Mouse (Mus musculus): ENCODE data around the gene Pex7. TPM values are rescaled to one million over a fixed set of nuclear protein-coding genes. Genes with fewer than 3 reads are reported as not detected.

The Pex7 gene
- polyA plus RNA-seq, 1 experiment from 2014 or later = 21.2 TPM

Other genes with a start within 250 kb of the Pex7 start
- gene Il20ra, start 195.1 kb downstream of the Pex7 start, polyA plus RNA-seq (2016; fragmentation: Nextera tagmentation; extraction: Ambion mirVana) = 0.10 and 0.19 TPM in 2 replicates
- 0.61 and 0.69 TPM in 2 replicates for gene Slc35d3, start 56.2 kb downstream of the Pex7 start, polyA plus RNA-seq (2016; fragmentation: Nextera tagmentation; extraction: Ambion mirVana)
- gene Map3k5, start 26.8 kb upstream of the Pex7 start, polyA plus RNA-seq (2016; fragmentation: Nextera tagmentation; extraction: Ambion mirVana) = 1.2 and 1.4 TPM in 2 replicates
- 3.5 and 3.8 TPM in 2 replicates for gene Map7, start 240.8 kb upstream of the Pex7 start, polyA plus RNA-seq (2016; fragmentation: Nextera tagmentation; extraction: Ambion mirVana)